Mouse (Mus musculus) A20 (cell line): Measurements from ENCODE around the gene Alg2.

ENCODE experiments used
- DNase-seq: peaks from one replicate; pipeline ENCODE4 v3.0.0-alpha.2; 2011; ENCODE audit warnings: low read depth, low spot score

The Alg2 gene

GRCm38 (mm10) chr4:47473968-47474729 lies at the start of gene Alg2, which contains the start of gene Sec61b:
Gene Alg2, minus strand, starts transcription at chr4:47474333.
Gene Sec61b, plus strand, starts transcription at chr4:47474658.
- peak; percentile 99 for DNase-seq

GRCm38 (mm10) chr4:47521884-47522605 lies 47.9 kb upstream of the Alg2 start:
- DNase-seq, result peak; percentile 5

GRCm38 (mm10) chr4:47520076-47520475 lies 45.9 kb upstream of the Alg2 start:
- no peak for DNase-seq

- DNase-seq, result no peak
Measured at GRCm38 (mm10) chr4:47518551-47519181, 44.5 kb upstream of the Alg2 start.

GRCm38 (mm10) chr4:47504841-47505517 lies 30.8 kb upstream of the Alg2 start:
- no peak for DNase-seq

- no peak for DNase-seq
Measured at GRCm38 (mm10) chr4:47503045-47503444, 28.9 kb upstream of the Alg2 start.

- DNase-seq, result peak; percentile 69
Measured at GRCm38 (mm10) chr4:47502546-47502971, 28.4 kb upstream of the Alg2 start.

GRCm38 (mm10) chr4:47499121-47499545 lies 25.0 kb upstream of the Alg2 start:
- no peak for DNase-seq

- DNase-seq, result no peak
Measured at GRCm38 (mm10) chr4:47497811-47498385, 23.8 kb upstream of the Alg2 start.

- no peak for DNase-seq
Measured at GRCm38 (mm10) chr4:47494686-47495085, 20.6 kb upstream of the Alg2 start.

GRCm38 (mm10) chr4:47494137-47494536 lies 20.0 kb upstream of the Alg2 start:
- no peak for DNase-seq

- DNase-seq, result no peak
Measured at GRCm38 (mm10) chr4:47493456-47493855, 19.3 kb upstream of the Alg2 start.

- no peak for DNase-seq
Measured at GRCm38 (mm10) chr4:47492311-47493086, 18.4 kb upstream of the Alg2 start.

- no peak for DNase-seq
Measured at GRCm38 (mm10) chr4:47491243-47491642, 17.1 kb upstream of the Alg2 start.

GRCm38 (mm10) chr4:47480576-47480975 lies 6.4 kb upstream of the Alg2 start:
- DNase-seq, result no peak

GRCm38 (mm10) chr4:47480095-47480494 lies 6.0 kb upstream of the Alg2 start:
- no peak for DNase-seq

GRCm38 (mm10) chr4:47477539-47477938 lies 3.4 kb upstream of the Alg2 start:
- no peak for DNase-seq

GRCm38 (mm10) chr4:47474730-47475643 lies 854 bp upstream of the Alg2 start:
- DNase-seq, result peak; percentile 51

- no peak for DNase-seq
Measured at GRCm38 (mm10) chr4:47473586-47473967, 556 bp downstream of the Alg2 start.

GRCm38 (mm10) chr4:47467196-47467595 lies 6.9 kb downstream of the Alg2 start:
- DNase-seq, result no peak
